Mouse (Mus musculus): Measurements from ENCODE around the gene Wwox.

Wwox gene

DNA sequence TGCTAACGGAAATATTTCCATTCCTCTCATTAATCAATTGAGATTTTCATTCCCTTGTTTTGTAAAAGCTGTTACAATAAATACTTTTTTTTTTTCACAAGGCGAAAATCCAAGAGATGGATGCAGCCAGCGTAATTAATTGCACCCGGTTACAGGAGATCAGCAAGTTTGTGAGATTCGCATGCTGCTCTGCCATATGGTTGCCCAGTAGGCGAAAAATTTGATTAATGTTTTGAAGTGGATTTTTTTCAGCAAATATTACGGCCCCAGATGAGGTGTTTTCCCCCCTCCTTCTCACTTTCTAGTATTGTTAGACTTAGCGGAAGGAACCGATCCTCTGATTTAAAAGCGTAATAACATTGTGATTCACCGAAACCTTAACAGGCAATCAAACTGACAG, 160.7 kb downstream of the Wwox start:
- no peak for DNase-seq (ENCODE audit: low read depth)

DNA sequence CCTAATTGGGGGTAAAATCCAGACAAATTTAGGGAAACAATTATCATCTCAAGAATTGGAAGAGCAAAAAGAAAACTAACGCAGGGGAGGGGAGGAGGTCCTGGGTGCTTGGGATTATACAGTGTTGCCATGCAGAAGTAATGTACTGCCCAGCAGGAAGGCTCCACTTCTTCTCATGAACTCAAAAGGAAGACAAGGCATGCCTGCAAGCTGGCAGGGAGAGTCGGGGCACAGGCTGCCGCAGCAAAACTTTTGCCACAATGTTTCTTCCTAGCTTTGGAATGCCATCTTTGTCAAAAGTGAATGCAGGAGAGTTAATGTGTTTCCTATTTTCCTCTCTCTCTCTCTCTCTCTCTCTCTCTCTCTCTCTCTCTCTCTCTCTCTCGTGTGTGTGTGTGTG, 163.6 kb downstream of the Wwox start:
- no peak for DNase-seq (ENCODE audit: low read depth)

GRCm38 (mm10) chr8:114603561-114603960, 164.1 kb downstream of the Wwox start:
- DNase-seq (ENCODE audit: low read depth) = no peak

- DNase-seq (ENCODE audit: low read depth) = no peak
These were observed 164.9 kb downstream of the Wwox start for GRCm38 (mm10) chr8:114604315-114604714.

GRCm38 (mm10) chr8:114605651-114606050, 166.2 kb downstream of the Wwox start:
- DNase-seq (ENCODE audit: low read depth) = no peak

DNA sequence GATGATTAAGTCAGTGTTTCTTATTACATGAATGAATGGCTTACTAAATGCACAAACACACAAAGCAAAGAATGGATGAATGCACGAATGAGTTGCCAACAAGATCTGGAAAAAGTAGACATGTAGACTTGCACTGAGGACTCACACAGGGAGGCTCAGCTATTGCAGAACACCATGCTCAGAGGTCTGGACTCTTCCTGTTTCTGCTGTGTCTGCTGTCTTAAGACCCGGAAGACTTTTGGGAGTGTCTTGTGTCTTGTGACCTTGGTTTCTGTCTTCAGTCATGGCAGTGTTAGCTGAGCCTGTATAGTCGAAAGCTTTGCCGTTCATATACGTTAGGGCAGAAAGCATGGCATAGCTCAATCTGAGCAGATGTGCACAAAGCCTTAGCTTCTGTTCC, 169.9 kb downstream of the Wwox start:
- DNase-seq (ENCODE audit: low read depth) = no peak

GRCm38 (mm10) chr8:114611075-114611474, 171.6 kb downstream of the Wwox start:
- no peak for DNase-seq (ENCODE audit: low read depth)

DNA sequence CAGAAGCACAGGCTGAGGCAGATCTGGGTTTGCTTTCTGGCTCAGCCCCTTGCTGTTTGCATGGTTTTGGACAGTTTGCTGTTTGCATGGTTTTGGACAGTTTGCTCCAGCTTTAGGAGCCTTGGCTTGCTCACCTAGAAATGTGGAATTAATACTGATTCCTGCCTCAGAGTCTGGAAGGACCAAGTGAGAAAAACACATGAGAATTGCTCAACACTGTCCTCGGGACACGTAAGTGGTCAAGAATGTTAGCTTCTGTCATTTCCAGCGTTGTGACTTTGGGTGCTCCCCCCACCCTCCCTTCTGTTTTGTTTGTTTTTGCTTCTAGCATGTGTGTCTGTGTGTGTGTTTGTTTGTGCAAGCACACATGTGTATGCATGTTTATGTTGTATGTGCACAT, 172.6 kb downstream of the Wwox start:
- no peak for DNase-seq (ENCODE audit: low read depth)

DNA sequence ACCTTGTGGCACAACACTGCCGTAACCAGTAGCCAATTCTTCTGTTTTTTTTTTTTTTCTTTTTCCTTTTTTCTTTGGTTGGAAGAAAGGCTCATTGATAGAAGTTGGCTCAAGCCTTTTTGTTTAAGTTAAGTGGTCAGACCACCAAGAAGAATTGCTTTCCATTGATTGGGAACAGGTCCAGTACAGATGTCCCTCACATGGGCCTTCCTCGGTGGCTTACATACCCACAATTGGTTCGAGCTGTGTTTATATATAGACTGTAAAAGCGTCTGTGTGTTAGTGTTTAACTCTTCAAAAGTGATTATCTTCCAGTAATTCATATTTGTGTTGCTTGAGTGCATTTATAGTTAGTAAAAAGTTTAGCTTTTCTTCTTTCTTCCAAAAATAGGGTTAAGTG, 176.0 kb downstream of the Wwox start:
- DNase-seq (ENCODE audit: low read depth) = no peak

DNA sequence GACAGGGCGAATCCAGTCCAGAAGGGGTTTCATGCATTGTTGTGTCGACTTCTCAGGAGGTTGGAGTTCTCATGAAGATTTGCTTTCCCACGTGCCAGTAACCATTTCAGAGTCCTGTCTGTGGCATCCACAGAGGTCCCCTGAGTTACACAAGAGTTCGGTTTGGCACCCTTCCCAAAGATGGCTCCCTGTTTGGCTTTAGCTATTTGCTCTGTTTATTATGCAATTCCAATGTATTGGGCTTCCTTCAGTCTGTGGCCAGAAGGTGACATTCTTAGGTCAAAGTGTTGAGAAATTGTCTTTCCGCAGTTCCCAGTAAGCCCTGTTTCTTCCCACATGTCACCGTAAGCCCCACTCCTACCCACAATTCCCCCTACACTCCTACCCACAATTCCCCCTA, 176.5 kb downstream of the Wwox start:
- no peak for DNase-seq (ENCODE audit: low read depth)

DNA sequence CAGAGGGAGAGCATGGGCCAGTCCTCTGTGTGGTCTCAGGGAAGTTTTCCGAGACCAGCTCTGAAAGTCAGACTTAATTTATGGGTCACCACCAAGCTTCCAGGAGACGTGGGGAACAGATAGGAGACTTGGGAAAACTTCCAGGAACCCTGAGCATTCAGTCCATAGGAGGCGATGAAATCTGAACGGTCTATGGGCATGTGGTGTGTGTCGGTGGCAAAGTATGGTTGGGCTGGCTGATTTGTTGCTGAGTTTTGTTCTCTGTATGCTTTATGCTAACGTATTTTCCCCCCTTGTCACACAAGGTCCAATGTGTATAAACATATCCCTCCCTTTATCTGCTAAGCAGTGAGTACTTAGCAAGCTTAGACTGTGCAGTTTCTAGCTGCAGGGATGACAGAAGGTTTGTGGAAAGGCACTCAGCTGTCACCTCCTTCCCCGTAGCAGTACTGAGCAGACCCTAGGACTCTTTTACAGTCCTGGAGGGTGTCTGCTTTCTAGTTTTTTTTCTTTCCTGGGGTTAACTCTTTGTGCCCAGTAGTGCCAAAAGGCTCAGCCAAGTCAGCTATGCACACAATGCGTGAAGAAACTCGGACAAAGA, 179.6 kb downstream of the Wwox start:
- DNase-seq (ENCODE audit: low read depth) = no peak

DNA sequence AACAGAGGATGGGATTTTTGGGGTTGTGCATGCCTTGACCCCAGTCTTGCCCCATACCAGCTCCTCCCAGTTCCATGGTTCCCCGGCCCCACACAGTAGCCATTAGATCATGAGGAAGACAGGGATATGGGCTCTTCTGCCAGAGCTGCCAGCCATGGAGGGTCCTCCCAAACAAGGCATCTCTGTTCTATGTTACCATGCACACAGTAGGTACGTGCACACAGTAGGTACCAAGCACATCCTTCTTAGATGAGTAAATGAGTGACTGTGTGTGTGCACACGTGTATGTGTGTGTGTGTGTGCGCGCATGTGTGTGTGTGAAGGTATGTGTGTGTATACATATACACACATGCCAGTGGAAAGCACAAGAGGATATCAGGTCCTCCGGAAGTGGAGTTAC, 185.9 kb downstream of the Wwox start:
- DNase-seq (ENCODE audit: low read depth) = no peak

- no peak for DNase-seq (ENCODE audit: low read depth)
These were observed 187.4 kb downstream of the Wwox start for GRCm38 (mm10) chr8:114626897-114627296.

DNA sequence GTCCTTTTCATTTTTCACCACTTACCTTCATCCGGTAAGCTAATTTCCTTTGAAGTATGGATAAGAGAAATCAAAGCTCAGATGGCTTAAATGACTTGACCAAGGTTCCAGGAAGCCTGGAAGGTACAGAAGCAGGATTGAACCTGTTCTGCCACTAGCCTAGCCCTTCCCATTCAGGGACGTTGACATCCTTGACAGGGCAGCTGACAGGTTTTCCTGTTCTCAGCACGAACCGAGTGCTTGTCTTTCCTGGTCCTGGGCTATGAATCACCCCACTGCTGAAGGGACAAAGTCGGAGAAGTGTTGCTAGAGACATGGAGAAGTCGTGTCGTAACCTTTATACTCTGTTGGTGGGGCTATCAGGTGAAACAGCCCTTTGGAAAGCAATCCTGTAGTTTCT, 190.3 kb downstream of the Wwox start:
- DNase-seq (ENCODE audit: low read depth) = no peak

- DNase-seq (ENCODE audit: low read depth) = no peak
These were observed 191.6 kb downstream of the Wwox start for GRCm38 (mm10) chr8:114631087-114631486.

DNA sequence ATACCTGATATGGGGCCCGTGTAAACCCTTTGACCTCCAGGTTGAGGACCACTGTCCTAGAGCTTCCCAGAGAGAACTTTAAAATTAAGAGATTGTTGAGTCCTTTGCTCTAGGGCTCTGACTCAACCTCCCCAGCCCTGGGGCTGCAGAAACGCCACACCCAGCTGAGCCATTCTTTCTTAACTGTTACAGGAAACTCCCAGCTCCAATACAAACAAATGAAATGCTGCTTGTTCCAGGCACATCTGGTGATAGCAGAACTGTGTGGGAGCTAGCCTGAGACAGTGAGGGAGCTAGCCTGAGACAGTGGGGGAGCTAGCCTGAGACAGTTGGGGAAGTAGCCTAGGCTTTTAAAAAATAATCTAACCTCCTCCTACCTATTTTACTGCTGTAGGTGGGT, 194.7 kb downstream of the Wwox start:
- DNase-seq (ENCODE audit: low read depth) = no peak

DNA sequence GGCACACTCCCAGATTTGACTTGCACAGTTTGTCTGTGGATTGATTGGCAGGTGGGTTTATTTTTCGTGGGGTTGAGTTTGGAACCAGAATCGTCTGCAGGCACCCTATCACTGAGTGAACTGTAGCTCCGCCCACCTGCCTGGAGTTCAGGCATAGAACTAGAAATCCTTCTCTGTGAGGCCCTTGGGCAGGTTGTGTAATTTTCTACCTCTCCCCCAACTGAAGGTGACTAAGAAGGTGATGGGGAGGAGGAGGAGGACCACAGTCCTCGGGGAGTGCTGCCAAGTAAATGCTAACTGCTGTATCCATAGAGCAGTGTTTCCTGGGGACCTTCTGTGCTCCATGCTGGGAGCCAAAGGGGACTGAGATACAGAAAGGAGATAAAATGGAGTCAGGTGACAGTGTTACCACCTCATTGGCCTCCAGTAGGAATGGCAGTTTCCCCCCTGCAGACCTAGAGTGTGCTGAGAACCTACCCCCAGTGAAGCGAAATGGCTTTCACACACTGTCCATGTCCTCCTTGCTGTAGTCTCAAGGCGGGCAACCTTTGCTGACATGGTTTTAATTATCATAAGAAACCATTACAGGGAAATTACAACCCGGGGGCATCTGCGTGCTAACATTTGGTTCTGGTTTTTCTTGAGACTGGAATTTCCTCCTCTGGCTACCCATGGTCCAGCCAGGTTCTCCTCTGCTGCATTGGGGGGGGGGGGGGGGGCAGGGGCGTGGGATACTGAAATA, 195.4 kb downstream of the Wwox start:
- no peak for DNase-seq (ENCODE audit: low read depth)

- no peak for DNase-seq (ENCODE audit: low read depth)
These were observed 196.9 kb downstream of the Wwox start for GRCm38 (mm10) chr8:114636376-114636775.

DNA sequence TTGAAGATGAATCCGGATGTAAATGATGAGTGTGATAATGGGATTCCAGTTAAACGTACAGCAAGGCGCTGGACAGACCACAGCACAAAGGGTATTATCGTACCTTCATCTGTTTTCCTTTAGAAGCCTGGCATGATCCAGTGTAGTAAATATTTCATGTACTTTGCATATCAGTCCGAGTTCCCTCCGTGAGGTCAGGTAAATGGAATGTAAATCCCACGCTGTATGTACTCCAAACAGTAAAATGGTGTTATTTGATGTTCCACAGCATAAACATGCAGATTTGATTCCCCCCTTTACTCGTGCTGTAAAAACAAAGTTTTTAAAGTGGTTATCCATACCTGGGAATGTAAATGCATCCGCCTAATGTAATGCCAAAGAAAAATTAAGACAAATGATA, 202.4 kb downstream of the Wwox start:
- no peak for DNase-seq (ENCODE audit: low read depth)

- DNase-seq (ENCODE audit: low read depth) = no peak
These were observed 211.3 kb downstream of the Wwox start for GRCm38 (mm10) chr8:114650789-114651188.

DNA sequence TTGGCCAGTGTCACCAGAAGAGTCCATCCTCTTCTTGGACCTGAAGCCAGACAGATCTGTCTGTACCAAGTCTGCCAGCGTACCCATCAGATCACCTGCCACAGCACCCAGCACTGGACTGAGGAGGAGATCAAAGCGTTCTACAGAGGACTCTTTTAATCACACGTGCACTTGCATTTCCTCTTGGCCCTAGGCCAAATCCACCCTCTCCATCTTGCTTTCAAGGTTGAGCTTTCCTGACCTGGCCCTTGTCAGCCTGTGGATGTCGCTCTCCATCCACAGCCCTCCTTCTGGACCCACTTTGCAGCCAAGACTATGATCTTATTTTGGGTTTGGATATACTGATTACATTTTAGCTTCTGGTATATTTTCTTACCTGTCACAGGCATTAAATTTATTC, 218.3 kb downstream of the Wwox start:
- no peak for DNase-seq (ENCODE audit: low read depth)

DNA sequence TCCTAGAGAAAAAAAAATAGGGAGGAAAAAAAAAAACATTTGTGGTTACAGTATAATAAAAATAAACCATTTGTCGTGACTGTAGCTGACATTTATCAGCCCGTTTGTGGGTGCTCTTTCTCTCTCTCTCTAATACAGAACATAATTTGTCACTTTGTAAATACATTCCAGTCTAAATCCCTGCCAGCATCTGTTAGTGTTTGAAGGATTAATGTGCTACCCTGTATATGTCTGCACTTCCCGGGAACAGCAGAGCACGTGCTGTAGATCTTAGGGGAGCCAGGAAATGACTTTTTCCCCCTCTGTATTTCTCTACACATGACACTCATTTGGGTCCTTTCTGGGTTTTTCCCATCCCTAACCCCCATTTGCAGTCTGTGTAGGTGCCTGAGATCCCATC, 219.0 kb downstream of the Wwox start:
- no peak for DNase-seq (ENCODE audit: low read depth)

- no peak for DNase-seq (ENCODE audit: low read depth)
These were observed 223.6 kb downstream of the Wwox start for GRCm38 (mm10) chr8:114663053-114663452.

- no peak for DNase-seq (ENCODE audit: low read depth)
These were observed 226.1 kb downstream of the Wwox start for GRCm38 (mm10) chr8:114665521-114665920.

Data from naive thymus-derived CD4-positive, alpha-beta T cell, adult 2 months (primary cell).